Mouse (Mus musculus) activated CD4-positive, CD25-positive, alpha-beta regulatory T cell, adult 4 months (primary cell): Measurements from ENCODE around the gene Ago4. TPM values are rescaled to one million over a fixed set of nuclear protein-coding genes. Genes with fewer than 3 reads are reported as not detected.
A peak's percentile ranks its signal among the peaks of the same experiment; 100 is the strongest.

Source experiments
- ATAC-seq: one replicate; pipeline ENCODE4 v1.8.0; 2017
- polyA plus RNA-seq, 2 experiments: library from polyadenylated mRNA; unstranded; fragments of 100-300 nt; shearing (Covaris generic); gene quantifications; one replicate each; pipeline ENCODE4 v1.2.1; 2017

The Ago4 gene
- polyA plus RNA-seq, 2 experiments from 2014 or later = 0.05 to 0.09 TPM

- ATAC-seq = no peak
Measured at GRCm38 (mm10) chr4:126468925-126469324, 64.3 kb downstream of the Ago4 start.

- peak; percentile 89 for ATAC-seq
Measured at GRCm38 (mm10) chr4:126468285-126468901, 64.9 kb downstream of the Ago4 start, which contains the start of gene Ago1. TSS of gene Ago1 (minus strand) at chr4:126468583.

GRCm38 (mm10) chr4:126467721-126468284 lies 65.5 kb downstream of the Ago4 start:
- ATAC-seq = peak; percentile 39

DNA sequence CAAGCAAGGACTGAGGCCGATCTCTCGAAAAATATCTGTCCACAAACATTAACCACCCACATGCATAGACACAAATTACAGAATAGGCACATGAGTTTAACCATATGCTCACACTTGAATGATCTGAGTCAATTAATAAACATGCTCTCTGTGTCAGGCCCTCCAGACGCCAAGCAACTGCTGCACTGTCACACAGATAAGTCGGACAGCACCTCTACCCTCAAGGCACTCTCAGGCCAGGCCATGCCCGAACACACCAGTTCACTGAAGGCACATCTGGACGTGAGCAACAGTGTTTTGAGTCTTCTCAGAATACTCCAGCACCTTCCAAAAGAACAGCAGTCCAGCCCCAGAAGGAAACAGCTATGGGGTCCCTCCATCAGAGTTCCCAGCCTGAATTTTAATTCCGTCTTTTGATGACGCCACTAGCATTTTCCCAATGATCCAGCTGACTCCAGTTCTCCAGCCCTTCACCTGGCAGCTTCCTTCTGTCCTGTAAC lies 67.0 kb downstream of the Ago4 start:
- ATAC-seq = no peak

GRCm38 (mm10) chr4:126465843-126466242 lies 67.4 kb downstream of the Ago4 start:
- ATAC-seq = no peak

GRCm38 (mm10) chr4:126464892-126465235 lies 68.4 kb downstream of the Ago4 start:
- ATAC-seq = no peak

DNA sequence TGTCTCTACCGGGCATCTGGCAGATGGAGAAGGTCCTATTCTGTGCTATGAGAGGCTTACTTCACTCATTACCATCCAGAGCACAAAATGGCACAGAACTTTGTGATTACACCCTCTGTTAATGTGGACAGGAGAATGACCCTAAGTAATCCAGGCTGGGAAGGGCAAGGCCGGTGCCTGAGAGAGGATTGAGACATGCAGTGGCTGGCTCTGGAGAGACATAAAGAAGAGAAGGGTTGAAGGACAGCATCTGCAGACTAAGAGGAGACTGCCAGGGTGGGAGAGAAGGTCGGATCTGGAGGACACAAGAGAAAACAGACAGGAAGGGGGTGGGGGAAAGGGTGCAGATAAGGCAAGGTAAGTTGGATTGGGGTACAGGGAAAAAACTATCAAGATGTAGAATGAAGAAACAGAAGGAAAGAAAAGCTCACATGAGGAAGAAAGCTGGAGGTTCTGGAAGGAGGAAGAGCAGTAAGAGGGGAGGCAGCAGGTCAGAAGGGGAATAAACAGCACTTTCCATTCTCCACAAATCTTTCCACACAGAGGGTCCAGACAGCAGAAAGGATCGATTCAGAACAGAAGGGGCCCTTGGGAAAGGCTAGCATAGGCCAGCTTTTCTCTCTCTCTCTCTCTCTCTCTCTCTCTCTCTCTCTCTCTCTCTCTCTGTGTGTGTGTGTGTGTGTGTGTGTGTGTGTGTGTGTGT lies 68.9 kb downstream of the Ago4 start:
- no peak for ATAC-seq

- ATAC-seq = no peak
Measured at GRCm38 (mm10) chr4:126455441-126455840, 77.8 kb downstream of the Ago4 start.

DNA sequence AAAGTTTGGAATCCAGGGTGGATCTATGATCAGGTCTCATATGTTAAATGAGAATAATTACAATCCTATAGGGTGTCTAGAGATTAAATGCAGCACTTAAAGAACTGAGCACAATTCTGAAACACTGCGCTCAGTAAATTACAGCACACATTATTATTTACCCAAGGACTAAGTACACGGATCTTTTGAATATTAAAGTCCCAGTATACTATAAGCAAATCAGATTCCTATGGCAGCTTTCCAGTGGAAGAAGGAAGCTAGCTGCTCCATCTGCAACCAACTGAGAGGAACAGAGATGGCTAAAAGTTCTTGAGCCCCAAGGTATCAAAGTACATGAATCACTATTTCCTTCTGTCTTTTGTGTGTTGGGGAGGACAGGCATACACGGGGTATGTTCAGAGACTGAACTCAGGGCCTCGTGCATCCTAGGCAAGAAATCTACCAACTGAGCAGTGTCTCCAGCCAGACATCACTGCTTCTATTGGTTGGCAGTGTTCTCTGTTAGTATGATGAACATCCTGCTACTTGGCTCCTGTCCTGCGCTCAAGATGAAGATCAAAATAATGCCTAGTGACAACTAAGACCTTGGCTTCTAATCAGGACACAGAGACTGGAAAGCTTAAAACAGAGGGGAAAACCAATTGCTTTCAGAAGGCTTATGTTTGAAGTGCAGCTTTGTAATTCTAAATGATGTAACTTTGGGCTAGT lies 78.6 kb downstream of the Ago4 start:
- ATAC-seq = no peak

GRCm38 (mm10) chr4:126450268-126450667 lies 83.0 kb downstream of the Ago4 start:
- ATAC-seq = no peak

- no peak for ATAC-seq
Measured at GRCm38 (mm10) chr4:126447126-126447525, 86.1 kb downstream of the Ago4 start.

- ATAC-seq = no peak
Measured at GRCm38 (mm10) chr4:126444528-126444927, 88.7 kb downstream of the Ago4 start.

Other genes with a start within 250 kb of the Ago4 start
- not detected for gene Col8a2, start 246.7 kb downstream of the Ago4 start, polyA plus RNA-seq
- 10 to 100 TPM; 12.4 to 26.1 TPM for gene Adprhl2, start 211.8 kb downstream of the Ago4 start, polyA plus RNA-seq
- gene Tekt2, start 207.8 kb downstream of the Ago4 start, polyA plus RNA-seq = under 1 TPM in 1 of 2 experiments, not detected in 1; 0.33 TPM
- gene Ago3, start 103.9 kb downstream of the Ago4 start, polyA plus RNA-seq = 10 to 100 TPM; 14.9 to 21.0 TPM
- 1 to 10 TPM; 6.7 to 7.8 TPM for gene Ago1, start 64.9 kb downstream of the Ago4 start, polyA plus RNA-seq
- gene Clspn, start 23.5 kb upstream of the Ago4 start, polyA plus RNA-seq = 1 to 10 TPM; 7.0 to 8.4 TPM
- under 1 TPM; 0.17 to 0.34 TPM for gene 5730409E04Rik, start 76.3 kb upstream of the Ago4 start, polyA plus RNA-seq
- 100 to 1,000 TPM; 372 to 427 TPM for gene Psmb2, start 144.2 kb upstream of the Ago4 start, polyA plus RNA-seq
- gene Tfap2e, start 202.8 kb upstream of the Ago4 start, polyA plus RNA-seq = not detected
- gene Ncdn, start 220.0 kb upstream of the Ago4 start, polyA plus RNA-seq = 10 to 100 TPM; 11.5 to 14.0 TPM
- 10 to 100 TPM; 11.8 to 15.6 TPM for gene AU040320, start 220.1 kb upstream of the Ago4 start, polyA plus RNA-seq